8 mouse cellular contexts compared by ENCODE assay signal in the genomic region with DNA sequence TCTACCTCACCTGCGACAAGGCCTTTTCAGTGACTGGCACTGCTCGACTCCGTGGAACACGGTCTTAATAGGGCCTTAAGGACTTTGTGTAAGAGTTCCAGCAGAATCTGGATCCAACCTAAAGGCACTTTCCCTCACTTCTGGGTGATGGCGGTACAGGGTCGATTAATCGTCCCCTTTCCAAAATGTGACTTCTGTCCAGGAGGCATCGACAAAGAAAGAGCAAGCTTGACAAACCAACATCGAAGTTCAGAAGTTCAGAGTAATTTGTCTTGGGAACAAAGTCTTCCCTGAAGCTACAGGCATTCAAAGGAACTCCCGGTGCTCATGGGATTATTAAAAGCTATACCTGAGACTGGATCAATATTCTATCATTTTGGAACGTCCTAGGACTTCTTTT. TPM values are rescaled to one million over a fixed set of nuclear protein-coding genes. Genes with fewer than 3 reads are reported as not detected.
A peak's percentile ranks its signal among the peaks of the same experiment; 100 is the strongest.
DNase-seq lines count a peak whose midpoint lies in the region; ATAC-seq lines count a peak whose summit lies in the region.

No protein-coding gene starts in this region.

- WGBS in embryonic facial prominence, embryonic 10.5 days = 3% methylated on average over 11 of the region's 11 CpGs
- 6% methylated on average over 11 of the region's 11 CpGs for WGBS in hindbrain, embryonic 13.5 days
- WGBS in midbrain, embryonic 13.5 days = 11% methylated on average over 11 of the region's 11 CpGs

- H3K4me3 ChIP-seq in embryonic facial prominence, embryonic 10.5 days = peak overlapping the region; percentile 72
- H3K4me3 ChIP-seq in hindbrain, embryonic 13.5 days = peak overlapping the region; percentile 54; the same call in 1 of the 2 replicates
- peak overlapping the region; percentile 58 for H3K4me3 ChIP-seq in midbrain, embryonic 13.5 days (replicated peaks)

- DNase-seq in kidney, adult 18-20 months = peak; percentile 23
- DNase-seq in kidney, postnatal 10 days = no peak
- DNase-seq in embryonic facial prominence, embryonic 10.5 days (ENCODE audit: low spot score) = no peak
- no peak for DNase-seq in adrenal gland, adult 18-20 months (ENCODE audit: low spot score in 2 of 2)
- no peak for DNase-seq in left cerebral cortex, postnatal 10 days (ENCODE audit: extremely low spot score in 1 of 2, low spot score in 2 of 2)
- DNase-seq in right cerebral cortex, postnatal 14 days = no peak

- no peak for ATAC-seq in hindbrain, embryonic 13.5 days (ENCODE audit: low FRiP score)
- no peak for ATAC-seq in midbrain, embryonic 13.5 days

- peak overlapping the region; percentile 64 for H3K4me2 ChIP-seq in hindbrain, embryonic 13.5 days
- H3K4me2 ChIP-seq in midbrain, embryonic 13.5 days (replicated peaks) = peak overlapping the region; percentile 65

- intact Hi-C loops in left cerebral cortex, postnatal 10 days (cut with DNase I) = loop anchor here (5.0 kb wide), 1 partner anchor 141 kb away; no protein-coding TSS in a partner anchor

- peaks cover 71% of the 10 kb centered on the region for H3K4me1 ChIP-seq in embryonic facial prominence, embryonic 10.5 days
- peaks cover 62% of the 10 kb centered on the region for H3K4me1 ChIP-seq in hindbrain, embryonic 13.5 days (replicated peaks)
- peaks cover 60% of the 10 kb centered on the region for H3K4me1 ChIP-seq in midbrain, embryonic 13.5 days (replicated peaks)

- peaks cover 5% of the 10 kb centered on the region; the same call in 1 of the 2 replicates for H3K36me3 ChIP-seq in embryonic facial prominence, embryonic 10.5 days (replicated peaks)
- no peaks in the 10 kb centered on the region for H3K36me3 ChIP-seq in hindbrain, embryonic 13.5 days
- no peaks in the 10 kb centered on the region for H3K36me3 ChIP-seq in midbrain, embryonic 13.5 days

- peak overlapping the region; percentile 88 for H3K27ac ChIP-seq in embryonic facial prominence, embryonic 10.5 days (replicated peaks)
- no peak overlapping the region for H3K27ac ChIP-seq in hindbrain, embryonic 13.5 days
- no peak overlapping the region for H3K27ac ChIP-seq in midbrain, embryonic 13.5 days

- H3K9ac ChIP-seq in hindbrain, embryonic 13.5 days = no peak overlapping the region
- H3K9ac ChIP-seq in midbrain, embryonic 13.5 days (replicated peaks) = no peak overlapping the region

- H3K27me3 ChIP-seq in embryonic facial prominence, embryonic 10.5 days (replicated peaks; ENCODE audit: low read depth, poor library complexity, severe bottlenecking) = peaks cover 33% of the 10 kb centered on the region
- H3K27me3 ChIP-seq in hindbrain, embryonic 13.5 days = peaks cover 27% of the 10 kb centered on the region
- peaks cover 28% of the 10 kb centered on the region for H3K27me3 ChIP-seq in midbrain, embryonic 13.5 days

- H3K9me3 ChIP-seq in embryonic facial prominence, embryonic 10.5 days = no peaks in the 10 kb centered on the region
- no peaks in the 10 kb centered on the region for H3K9me3 ChIP-seq in hindbrain, embryonic 13.5 days
- no peaks in the 10 kb centered on the region for H3K9me3 ChIP-seq in midbrain, embryonic 13.5 days

RNA-seq across cellular contexts. Expression of gene Ackr3, which starts 0.4 kb away (rescaled TPM):
- polyA plus RNA-seq in embryonic facial prominence, embryonic 10.5 days (2016; fragmentation: Nextera tagmentation; extraction: Ambion mirVana) = 20.0 and 22.4 TPM in 2 replicates
- 13.1 and 13.9 TPM in 2 replicates for polyA plus RNA-seq in hindbrain, embryonic 13.5 days (2015; fragmentation: Nextera tagmentation; extraction: Ambion mirVana)
- polyA plus RNA-seq in midbrain, embryonic 13.5 days (2015; fragmentation: Nextera tagmentation; extraction: Ambion mirVana) = 16.1 and 17.1 TPM in 2 replicates
- 100 to 1,000 TPM in 1 of 2 experiments, 10 to 100 TPM in 1; 60.6 to 157 TPM for total RNA-seq in adrenal gland, adult 18-20 months (2021)
- 1 to 10 TPM; 6.9 to 7.9 TPM for total RNA-seq in left cerebral cortex, postnatal 10 days (2021)

RNA-seq across cellular contexts. Expression of gene Iqca, which starts 50.1 kb away (rescaled TPM):
- polyA plus RNA-seq in embryonic facial prominence, embryonic 10.5 days (2016; fragmentation: Nextera tagmentation; extraction: Ambion mirVana) = 0.20 TPM in 1 of 2 replicates, not detected in the other
- polyA plus RNA-seq in hindbrain, embryonic 13.5 days (2015; fragmentation: Nextera tagmentation; extraction: Ambion mirVana) = 0.78 and 1.6 TPM in 2 replicates
- 0.24 and 0.35 TPM in 2 replicates for polyA plus RNA-seq in midbrain, embryonic 13.5 days (2015; fragmentation: Nextera tagmentation; extraction: Ambion mirVana)
- total RNA-seq in adrenal gland, adult 18-20 months (2021) = not detected
- total RNA-seq in left cerebral cortex, postnatal 10 days (2021) = under 1 TPM; 0.34 to 0.51 TPM
